Mouse (Mus musculus): ENCODE data around the gene Ambra1.

Gene Ambra1

GRCm38 (mm10) chr2:91959544-91960410, 229.8 kb downstream of the Ambra1 start:
- DNase-seq (ENCODE audit: low read depth): no peak

- DNase-seq (ENCODE audit: low read depth): no peak
These were observed 230.5 kb downstream of the Ambra1 start for GRCm38 (mm10) chr2:91960459-91960858.

- DNase-seq (ENCODE audit: low read depth): no peak
These were observed 232.2 kb downstream of the Ambra1 start for GRCm38 (mm10) chr2:91961901-91962761.

GRCm38 (mm10) chr2:91962864-91963401, 233.0 kb downstream of the Ambra1 start:
- no peak for DNase-seq (ENCODE audit: low read depth)

- DNase-seq (ENCODE audit: low read depth): peak; percentile 80
These were observed 233.6 kb downstream of the Ambra1 start for GRCm38 (mm10) chr2:91963443-91963932.

GRCm38 (mm10) chr2:91964610-91965204, 234.8 kb downstream of the Ambra1 start:
- DNase-seq (ENCODE audit: low read depth): no peak

GRCm38 (mm10) chr2:91965417-91965816, 235.5 kb downstream of the Ambra1 start:
- no peak for DNase-seq (ENCODE audit: low read depth)

GRCm38 (mm10) chr2:91966367-91966766, 236.4 kb downstream of the Ambra1 start:
- no peak for DNase-seq (ENCODE audit: low read depth)

GRCm38 (mm10) chr2:91967962-91968361, 238.0 kb downstream of the Ambra1 start:
- no peak for DNase-seq (ENCODE audit: low read depth)

Data from c-Kit-positive CD71-negative TER-119-negative erythroid progenitor cells, embryonic 14.5 days (primary cell).